Mouse (Mus musculus) heart, embryonic 12.5 days (tissue): ENCODE measurements around the gene Mfn2. TPM values are rescaled to one million over a fixed set of nuclear protein-coding genes. Genes with fewer than 3 reads are reported as not detected.

Experiments
- ATAC-seq: fragments of 200-750 bp; cut with Nextera tagmentation; 2 replicates; pipeline ENCODE4 v1.8.0; 2017; ENCODE audit warnings: moderate TSS enrichment, moderate library complexity; ENCODE audit not compliant: insufficient number of reproducible peaks, low FRiP score
- H3K27ac ChIP-seq: fragments of 300-500 bp; sonication (generic); 2 replicates; pipeline ENCODE4 v1.5.1; 2016; ENCODE audit warnings: mild to moderate bottlenecking, moderate library complexity; ENCODE audit not compliant: poor library complexity, severe bottlenecking
- H3K27me3 ChIP-seq: fragments of 300-500 bp; sonication (generic); replicated peaks from 2 replicates; pipeline ENCODE4 v1.6.1; 2016; ENCODE audit warnings: mild to moderate bottlenecking, moderate library complexity
- H3K36me3 ChIP-seq: fragments of 300-500 bp; sonication (generic); 2 replicates; pipeline ENCODE4 v1.6.1; 2016; ENCODE audit warnings: mild to moderate bottlenecking, moderate library complexity
- H3K4me1 ChIP-seq: fragments of 300-500 bp; sonication (generic); replicated peaks from 2 replicates; pipeline ENCODE4 v1.6.1; 2016; ENCODE audit warnings: mild to moderate bottlenecking
- H3K4me2 ChIP-seq: fragments of 300-500 bp; sonication (generic); 2 replicates; pipeline ENCODE4 v1.6.1; 2016; ENCODE audit warnings: mild to moderate bottlenecking, moderate library complexity
- H3K4me3 ChIP-seq: fragments of 300-500 bp; sonication (generic); 2 replicates; pipeline ENCODE4 v1.5.1; 2016; ENCODE audit warnings: mild to moderate bottlenecking
- H3K9ac ChIP-seq: fragments of 300-500 bp; sonication (generic); 2 replicates; pipeline ENCODE4 v1.6.1; 2016; ENCODE audit warnings: mild to moderate bottlenecking, moderate library complexity
- H3K9me3 ChIP-seq: fragments of 300-500 bp; sonication (generic); replicated peaks from 2 replicates; pipeline ENCODE4 v1.6.1; 2016; ENCODE audit warnings: mild to moderate bottlenecking, moderate library complexity
- WGBS: fragments of 180-500 bp; shearing (Covaris S2); methylation state at CpG from one replicate; pipeline ENCODE4 v1.1.7; 2016; 5-methylcytosine and 5-hydroxymethylcytosine counted together
- polyA plus RNA-seq: library from polyadenylated mRNA; unstranded; fragments of >200 nt; fragmentation: Nextera tagmentation; extraction: Ambion mirVana; gene quantifications from 2 replicates; pipeline ENCODE4 v1.2.1, GENCODE M21; 2016

Mfn2 gene
- polyA plus RNA-seq, 1 experiment from 2014 or later = 123 TPM

DNA sequence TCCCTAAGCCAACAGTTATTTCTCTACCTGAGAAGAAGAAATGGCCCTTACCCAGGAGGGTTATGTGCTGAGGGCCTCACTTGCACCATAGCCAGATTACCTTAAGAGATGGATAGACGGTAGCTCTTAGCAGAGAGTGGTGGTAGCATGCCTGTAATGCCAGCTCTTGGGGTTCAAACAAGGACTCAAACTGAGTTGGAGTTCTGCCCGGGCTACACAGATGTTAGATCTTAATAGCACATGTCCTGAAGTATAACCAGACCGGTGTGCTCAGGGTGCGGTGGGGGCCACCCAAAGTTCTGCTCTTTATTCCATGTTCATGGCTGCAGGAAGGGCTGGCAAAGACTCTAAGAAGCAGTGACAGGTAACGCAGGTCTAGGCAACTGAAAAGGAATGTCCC is 5.0 kb upstream of the Mfn2 start:
- WGBS = 84% methylated on average over 5 of the region's 5 CpGs
- peaks cover 43% of the 10 kb centered on the region for H3K36me3 ChIP-seq
- no peak for ATAC-seq

DNA sequence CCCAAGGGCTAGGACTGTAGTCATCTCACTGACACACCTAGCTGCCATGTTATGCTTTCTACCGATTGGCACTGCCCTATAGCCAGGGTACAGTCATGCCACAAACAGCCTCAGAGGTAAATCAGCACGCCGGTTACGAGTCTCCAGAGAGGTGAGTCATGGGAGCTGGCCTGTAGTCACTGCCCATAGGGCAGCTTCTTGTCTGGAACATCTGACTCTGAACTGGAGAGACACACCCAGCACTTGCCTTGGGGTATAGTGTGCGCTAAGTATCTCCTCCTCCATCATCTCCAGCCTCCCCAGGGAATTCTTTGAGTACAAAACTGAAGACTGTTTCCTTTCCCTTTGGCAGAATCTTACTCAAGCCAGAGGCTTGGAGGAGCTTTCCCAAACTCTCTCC is 1.7 kb upstream of the Mfn2 start:
- no peak for ATAC-seq
- WGBS = 72% methylated on average over 5 of the region's 5 CpGs
- Histone ChIP-seq H3K36me3 (peaks cover 38% of the 10 kb centered on the region), H3K9ac (no peak overlapping the region), H3K4me3 (no peak overlapping the region), H3K4me2 (no peak overlapping the region), H3K27me3 (no peaks in the 10 kb centered on the region), H3K4me1 (peaks cover 23% of the 10 kb centered on the region), H3K9me3 (no peaks in the 10 kb centered on the region), H3K27ac (no peak overlapping the region)

More for the DNA sequence above, 5.0 kb upstream of the Mfn2 start:
- no peak overlapping the region for H3K9ac ChIP-seq
- H3K4me3 ChIP-seq = no peak overlapping the region
- H3K27me3 ChIP-seq = no peaks in the 10 kb centered on the region
- peaks cover 16% of the 10 kb centered on the region for H3K4me1 ChIP-seq
- H3K9me3 ChIP-seq = no peaks in the 10 kb centered on the region
- no peak overlapping the region for H3K27ac ChIP-seq
- no peak overlapping the region for H3K4me2 ChIP-seq

DNA sequence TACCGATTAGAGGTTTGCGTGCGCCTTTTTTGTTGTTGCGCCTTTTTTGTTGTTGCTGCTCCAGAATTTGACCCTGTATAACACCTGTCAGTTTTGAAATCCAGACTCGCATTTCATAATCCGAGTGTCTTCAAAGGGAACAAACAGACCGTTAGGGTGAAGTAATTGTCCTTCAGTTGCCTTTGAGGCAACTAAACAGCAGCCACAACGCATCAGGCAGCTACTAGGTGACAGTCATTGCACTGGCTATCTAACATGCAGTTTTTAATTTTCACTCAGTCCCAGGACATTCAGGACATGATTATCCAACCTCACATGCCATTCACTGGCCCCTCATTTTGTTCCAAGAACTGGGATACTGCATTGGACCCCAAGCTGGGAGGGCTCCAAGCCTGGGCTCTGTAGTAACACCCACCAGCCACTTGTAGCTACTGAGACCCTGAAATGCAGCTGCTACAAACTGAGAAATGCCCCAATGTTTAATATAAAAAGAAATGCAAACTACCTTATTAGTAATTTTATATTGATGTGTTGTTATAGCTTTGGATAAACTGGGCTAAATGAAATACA is 671 bp upstream of the Mfn2 start:
- peak overlapping the region; percentile 72 for H3K4me2 ChIP-seq
- peak overlapping the region; percentile 8; the same call in 1 of the 2 replicates for H3K27ac ChIP-seq
- peaks cover 33% of the 10 kb centered on the region for H3K4me1 ChIP-seq
- peak overlapping the region; percentile 88 for H3K9ac ChIP-seq
- peak; percentile 1; the same call in 1 of the 2 replicates for ATAC-seq
- peak overlapping the region; percentile 78 for H3K4me3 ChIP-seq
- no peaks in the 10 kb centered on the region for H3K9me3 ChIP-seq
- H3K36me3 ChIP-seq = peaks cover 39% of the 10 kb centered on the region
- WGBS = 1% methylated on average over 8 of the region's 8 CpGs
- no peaks in the 10 kb centered on the region for H3K27me3 ChIP-seq

DNA sequence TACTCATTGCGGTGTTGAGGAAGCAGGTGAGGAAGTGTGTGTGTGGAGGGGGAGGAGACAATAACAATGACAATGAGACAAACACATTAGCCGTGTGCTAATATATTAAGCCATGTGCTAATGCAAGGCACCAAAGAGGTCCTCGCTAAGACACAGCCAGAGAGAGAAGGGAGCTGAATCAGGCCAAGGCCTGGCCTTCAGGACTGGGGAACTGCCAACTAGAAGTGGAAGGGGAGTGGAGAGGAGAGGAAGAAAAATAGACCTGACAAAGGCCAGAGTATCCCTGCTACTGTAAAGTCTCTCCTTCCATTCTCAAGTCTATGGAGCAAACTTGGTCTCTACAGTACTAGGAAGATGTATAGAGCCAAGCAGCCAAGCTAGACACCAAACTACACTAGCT is 903 bp downstream of the Mfn2 start:
- H3K4me1 ChIP-seq = peaks cover 42% of the 10 kb centered on the region

DNA sequence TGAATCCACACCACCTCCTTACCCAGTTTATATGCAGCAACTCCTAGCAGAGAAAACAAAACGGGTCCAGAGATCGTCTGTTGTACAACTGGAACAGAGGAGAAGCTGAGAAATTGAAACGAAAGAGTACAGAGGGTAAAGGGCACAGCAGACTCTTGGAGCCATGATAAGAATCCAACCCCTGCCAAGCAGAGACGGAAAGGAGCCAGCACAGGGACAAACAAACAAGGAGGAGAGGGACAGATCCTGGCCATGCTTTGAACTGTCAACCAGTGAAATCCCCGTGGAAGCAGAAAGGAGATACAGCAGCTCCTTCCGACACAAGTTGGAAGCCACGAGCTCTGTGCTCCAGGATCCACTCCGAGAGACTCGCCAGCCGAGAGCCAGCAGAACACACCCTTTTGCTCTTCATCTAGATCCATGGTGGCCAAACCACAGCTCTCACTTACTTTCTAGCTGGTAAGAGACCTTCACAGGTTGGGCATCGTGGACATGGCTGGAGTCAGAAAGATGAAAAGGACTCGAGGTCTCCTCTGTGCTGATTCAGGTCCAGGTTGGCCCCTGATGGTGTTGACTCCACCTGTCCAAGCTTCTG is 1.5 kb downstream of the Mfn2 start:
- H3K4me2 ChIP-seq = peak overlapping the region; percentile 72
- 86% methylated on average over 12 of the region's 12 CpGs for WGBS
- no peaks in the 10 kb centered on the region for H3K9me3 ChIP-seq
- H3K4me1 ChIP-seq = peaks cover 47% of the 10 kb centered on the region
- no peak for ATAC-seq
- H3K9ac ChIP-seq = peak overlapping the region; percentile 88; the same call in 1 of the 2 replicates
- H3K27ac ChIP-seq = no peak overlapping the region
- peaks cover 50% of the 10 kb centered on the region for H3K36me3 ChIP-seq
- H3K27me3 ChIP-seq = no peaks in the 10 kb centered on the region
- peak overlapping the region; percentile 78 for H3K4me3 ChIP-seq

More for the DNA sequence above, 903 bp downstream of the Mfn2 start:
- Histone ChIP-seq H3K9me3 (no peaks in the 10 kb centered on the region), H3K27me3 (no peaks in the 10 kb centered on the region), H3K36me3 (peaks cover 44% of the 10 kb centered on the region), H3K4me3 (peak overlapping the region; percentile 78), H3K4me2 (peak overlapping the region; percentile 72), H3K9ac (peak overlapping the region; percentile 88), H3K27ac (peak overlapping the region; percentile 86)
- WGBS = 72% methylated on average over 3 of the region's 3 CpGs
- ATAC-seq = no peak

DNA sequence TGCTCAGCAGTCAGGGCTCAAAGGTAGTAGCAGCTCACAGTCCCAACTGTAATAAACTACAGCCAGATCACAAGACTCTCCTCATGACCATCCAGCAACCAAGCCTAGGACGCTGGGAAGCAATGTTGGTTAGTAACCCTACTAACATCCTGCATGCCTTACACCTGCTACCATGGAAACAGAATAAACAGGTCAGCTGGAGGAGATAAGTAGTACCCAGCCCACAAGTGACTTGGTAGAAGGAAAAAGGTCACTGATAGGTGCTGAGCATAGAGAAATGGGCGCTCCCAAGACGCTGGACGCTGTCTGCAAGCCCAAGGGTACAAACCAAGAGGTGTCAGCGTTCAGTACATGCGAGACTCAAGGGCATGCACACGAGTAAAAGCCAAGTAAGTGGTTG is 4.1 kb downstream of the Mfn2 start:
- H3K36me3 ChIP-seq = peaks cover 74% of the 10 kb centered on the region
- WGBS = 62% methylated on average over 7 of the region's 7 CpGs
- peaks cover 66% of the 10 kb centered on the region for H3K4me1 ChIP-seq
- no peak for ATAC-seq
- H3K4me2 ChIP-seq = 0 out of 2 replicates have a peak overlapping the region, but pooled peaks have one; percentile 36
- peak overlapping the region; percentile 67 for H3K27ac ChIP-seq
- no peaks in the 10 kb centered on the region for H3K27me3 ChIP-seq
- H3K9me3 ChIP-seq = no peaks in the 10 kb centered on the region
- H3K9ac ChIP-seq = peak overlapping the region; percentile 50; the same call in 1 of the 2 replicates
- H3K4me3 ChIP-seq = no peak overlapping the region

DNA sequence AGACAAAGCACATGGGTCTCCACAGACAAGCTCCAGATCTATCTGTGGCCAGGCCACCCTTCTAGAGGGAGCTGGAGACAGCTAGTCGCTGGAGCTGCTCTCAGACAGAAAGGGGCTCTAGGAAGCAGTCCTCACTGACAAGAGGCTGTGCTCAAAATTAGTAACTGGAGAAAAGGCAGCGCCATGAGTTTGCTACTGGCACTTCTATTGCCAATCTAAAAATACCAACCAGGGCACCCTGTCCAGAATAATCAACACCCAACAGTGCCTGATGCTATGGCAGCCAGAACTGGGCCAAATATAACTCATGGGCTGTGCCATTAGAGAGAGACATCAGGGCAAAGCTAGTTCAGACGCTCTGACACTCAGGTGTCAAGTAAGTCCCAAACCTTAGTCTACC is 7.2 kb downstream of the Mfn2 start:
- Histone ChIP-seq H3K4me1 (peaks cover 49% of the 10 kb centered on the region), H3K9ac (peak overlapping the region; percentile 50; the same call in 1 of the 2 replicates), H3K4me2 (peak overlapping the region; percentile 15; the same call in 1 of the 2 replicates), H3K9me3 (no peaks in the 10 kb centered on the region), H3K36me3 (peaks cover 94% of the 10 kb centered on the region), H3K27ac (peak overlapping the region; percentile 97), H3K4me3 (no peak overlapping the region), H3K27me3 (no peaks in the 10 kb centered on the region)
- ATAC-seq = peak; percentile 34; the same call in 1 of the 2 replicates
- 58% methylated on average over 3 of the region's 3 CpGs for WGBS

DNA sequence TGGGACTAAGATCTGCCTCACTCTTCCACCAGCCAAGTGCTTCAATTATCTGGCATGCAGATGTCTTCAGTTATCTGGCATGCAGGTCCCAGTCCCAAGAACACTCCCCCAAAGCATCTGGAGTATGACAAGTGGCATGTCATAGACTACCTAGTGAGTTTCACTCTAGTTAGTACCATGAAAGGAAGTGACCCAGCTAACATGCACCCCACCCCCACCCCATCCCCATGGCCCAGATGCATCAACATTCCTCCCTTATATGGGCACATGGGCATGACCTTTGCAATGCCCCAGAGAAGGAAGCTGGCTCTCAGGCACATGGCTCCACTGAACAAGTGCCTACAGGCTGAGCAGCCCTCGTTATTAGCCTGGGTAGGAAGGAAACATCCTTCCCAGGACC is 8.1 kb downstream of the Mfn2 start:
- peak overlapping the region; percentile 97 for H3K27ac ChIP-seq
- H3K4me2 ChIP-seq = no peak overlapping the region; the same call in 1 of the 2 replicates
- H3K4me1 ChIP-seq = peaks cover 49% of the 10 kb centered on the region
- 22% methylated on average over 1 of the region's 1 CpGs for WGBS
- no peak overlapping the region for H3K4me3 ChIP-seq
- H3K36me3 ChIP-seq = peaks cover 94% of the 10 kb centered on the region
- no peaks in the 10 kb centered on the region for H3K9me3 ChIP-seq
- ATAC-seq = peak; percentile 56
- H3K9ac ChIP-seq = peak overlapping the region; percentile 50; the same call in 1 of the 2 replicates
- no peaks in the 10 kb centered on the region for H3K27me3 ChIP-seq

DNA sequence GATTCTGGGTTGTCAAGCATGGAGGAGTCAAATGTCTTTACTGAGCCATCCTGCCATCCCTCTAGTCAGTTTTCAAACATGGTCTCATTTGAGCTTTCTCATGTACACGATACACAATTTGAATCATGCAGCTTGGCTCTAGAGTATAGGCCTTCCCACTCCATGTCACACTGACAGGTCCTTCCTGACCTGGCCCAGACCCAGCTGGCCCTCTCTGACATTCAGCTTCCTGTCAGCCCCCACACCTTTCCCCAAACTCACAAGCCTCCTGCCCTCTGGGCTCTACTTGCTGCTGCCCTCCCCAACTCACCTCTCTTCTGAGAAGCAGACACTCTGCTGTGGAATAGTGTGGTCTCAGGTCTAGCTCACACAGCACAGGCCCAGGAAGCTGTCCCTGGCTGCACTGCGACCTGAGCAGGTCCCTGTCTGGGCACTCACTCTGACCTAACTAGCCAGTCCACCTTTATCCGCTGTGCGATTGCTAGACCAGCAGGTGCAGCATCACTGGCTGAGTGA is 8.6 kb downstream of the Mfn2 start:
- H3K4me3 ChIP-seq = no peak overlapping the region
- H3K27ac ChIP-seq = peak overlapping the region; percentile 97
- H3K4me1 ChIP-seq = peaks cover 46% of the 10 kb centered on the region

DNA sequence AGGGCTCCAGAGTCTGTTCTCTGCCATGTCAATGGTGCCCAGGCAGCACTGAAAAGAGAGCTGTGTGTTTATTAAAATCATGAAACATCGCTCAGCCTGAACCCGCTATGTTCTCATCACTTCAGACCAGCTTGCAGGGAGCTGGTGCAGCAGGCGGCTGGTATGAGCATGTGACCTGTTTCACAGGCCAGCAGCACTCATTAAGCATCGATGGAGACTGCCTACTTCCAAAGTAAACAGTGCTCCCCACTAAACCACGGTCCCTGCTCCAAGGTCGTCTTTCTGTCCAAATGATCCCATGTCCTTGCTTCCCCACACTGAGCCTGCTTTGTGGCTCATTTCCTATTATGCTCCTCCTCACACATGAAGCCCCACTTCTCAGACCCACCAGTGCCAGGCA is 14.2 kb downstream of the Mfn2 start:
- 87% methylated on average over 6 of the region's 6 CpGs for WGBS

More for the DNA sequence above, 8.6 kb downstream of the Mfn2 start:
- ATAC-seq = 0 out of 2 replicates have a peak, but pooled peaks have one; percentile 9
- H3K9ac ChIP-seq = peak overlapping the region; percentile 26; the same call in 1 of the 2 replicates
- H3K4me2 ChIP-seq = no peak overlapping the region
- H3K36me3 ChIP-seq = peaks cover 98% of the 10 kb centered on the region
- no peaks in the 10 kb centered on the region for H3K27me3 ChIP-seq
- 77% methylated on average over 4 of the region's 4 CpGs for WGBS
- H3K9me3 ChIP-seq = no peaks in the 10 kb centered on the region

DNA sequence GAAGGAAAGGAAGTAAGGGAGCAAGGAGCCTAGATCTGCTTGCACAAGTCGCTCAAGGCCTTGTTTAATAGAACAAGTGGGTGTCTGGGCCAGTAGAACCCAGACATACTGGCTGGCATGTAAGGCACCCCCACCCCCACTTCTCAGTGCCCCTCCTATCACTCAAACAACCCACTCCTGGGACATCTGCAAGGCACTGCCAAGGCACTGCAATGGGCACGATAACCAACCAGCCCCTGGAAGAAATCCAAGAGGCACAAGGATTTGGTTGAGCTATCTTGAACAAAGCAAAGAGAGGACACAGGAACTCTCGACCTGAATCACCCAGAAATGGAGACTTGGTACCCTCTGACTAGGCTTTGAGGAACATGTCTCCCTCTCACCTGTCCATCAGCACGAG is 16.3 kb downstream of the Mfn2 start:
- Histone ChIP-seq H3K4me2 (no peak overlapping the region), H3K9me3 (no peaks in the 10 kb centered on the region), H3K27me3 (no peaks in the 10 kb centered on the region), H3K27ac (no peak overlapping the region), H3K9ac (no peak overlapping the region), H3K4me3 (no peak overlapping the region), H3K36me3 (peaks cover 94% of the 10 kb centered on the region), H3K4me1 (no peaks in the 10 kb centered on the region)
- 90% methylated on average over 4 of the region's 4 CpGs for WGBS
- ATAC-seq = no peak

More for the DNA sequence above, 14.2 kb downstream of the Mfn2 start:
- peaks cover 96% of the 10 kb centered on the region for H3K36me3 ChIP-seq
- no peaks in the 10 kb centered on the region for H3K9me3 ChIP-seq
- H3K27me3 ChIP-seq = no peaks in the 10 kb centered on the region
- no peak overlapping the region for H3K9ac ChIP-seq
- H3K4me2 ChIP-seq = no peak overlapping the region
- no peak overlapping the region for H3K27ac ChIP-seq
- H3K4me1 ChIP-seq = no peaks in the 10 kb centered on the region
- no peak for ATAC-seq
- no peak overlapping the region for H3K4me3 ChIP-seq
